Mouse (Mus musculus) kidney, adult 11 months (tissue): ENCODE measurements around the gene Ahcyl2.
"Not testable (repeated sequence)": the region's sequence is repeated elsewhere in the genome, so short reads cannot be mapped to it uniquely, and the experiment has no call there.

ENCODE experiments used
- DNase-seq: peaks from one replicate; pipeline ENCODE4 v3.0.0; 2022

The Ahcyl2 gene

DNA sequence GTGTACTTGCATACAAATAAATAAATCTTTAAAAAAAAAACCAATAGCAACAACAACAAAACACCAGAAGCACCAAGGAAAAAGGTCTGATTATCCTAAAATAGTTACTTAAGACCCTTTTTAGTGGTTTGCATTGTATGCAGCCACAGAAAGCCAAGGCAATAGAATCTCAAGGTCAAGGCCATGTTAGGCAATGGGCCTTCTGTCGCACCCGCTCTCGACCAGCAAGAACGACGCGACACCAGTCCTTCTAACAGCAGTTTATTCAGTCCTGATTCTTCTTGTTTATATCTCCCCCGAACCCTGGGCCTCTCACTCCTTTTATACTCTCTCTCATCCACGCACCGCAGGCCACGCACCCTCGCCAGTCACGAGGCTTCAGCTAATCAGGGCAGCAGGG, 48.6 kb downstream of the Ahcyl2 start:
- not testable (repeated sequence) for DNase-seq

DNA sequence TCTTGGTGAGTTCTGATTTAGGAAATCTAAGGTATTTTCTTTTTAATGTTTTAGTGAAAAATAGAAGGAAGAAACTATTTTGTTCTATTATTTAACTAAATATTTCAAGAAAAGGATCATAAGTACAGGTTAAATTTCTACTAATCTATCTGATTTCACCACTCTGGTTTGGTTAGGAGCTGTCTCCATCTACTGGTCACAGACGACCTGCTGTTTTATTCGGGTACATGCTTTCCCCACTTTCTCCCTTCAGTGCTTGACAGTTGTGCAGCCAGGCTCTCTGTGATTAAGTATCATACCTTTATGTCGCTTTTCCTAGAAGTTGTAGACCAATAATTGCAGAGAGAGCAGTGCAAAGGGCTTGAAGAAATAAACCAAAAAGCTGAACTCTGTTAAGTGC, 51.5 kb downstream of the Ahcyl2 start:
- peak; percentile 43 for DNase-seq

DNA sequence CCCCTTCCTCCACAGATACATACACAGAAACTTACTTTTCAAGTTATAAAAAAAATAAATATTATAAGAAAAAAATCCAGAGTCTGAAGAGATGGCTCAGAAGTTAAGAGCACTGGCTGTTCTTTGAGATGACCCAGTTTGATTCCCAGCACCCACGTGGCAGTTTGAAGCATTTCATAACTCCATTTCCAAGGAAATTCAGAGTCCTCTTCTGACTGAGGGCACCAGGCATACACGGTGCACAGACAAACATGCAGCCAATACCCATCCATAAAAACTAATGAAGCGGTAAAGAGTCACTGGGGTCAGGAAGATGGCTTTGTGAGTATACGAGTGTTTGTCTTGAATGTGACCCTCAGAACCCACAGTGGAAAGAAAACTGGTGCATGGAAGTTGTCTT, 52.5 kb downstream of the Ahcyl2 start:
- no peak for DNase-seq

DNA sequence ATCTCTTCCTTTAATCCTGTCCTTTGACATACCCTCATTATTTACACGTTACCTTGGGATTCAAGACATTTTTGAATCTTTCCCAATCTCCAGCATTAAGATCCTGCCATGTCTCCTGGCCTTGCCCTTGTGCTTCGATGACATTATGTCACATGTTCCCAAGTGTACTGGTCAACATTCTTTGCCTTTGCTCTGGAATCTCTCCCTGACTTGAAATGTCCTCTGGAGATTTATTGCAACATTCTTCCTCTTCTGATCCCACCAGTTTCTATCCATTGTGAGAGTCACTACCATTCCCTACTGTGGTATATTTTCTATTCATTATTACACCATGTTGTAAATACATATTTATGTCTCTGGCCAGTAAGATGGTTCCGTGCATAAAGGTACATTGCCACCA, 53.1 kb downstream of the Ahcyl2 start:
- no peak for DNase-seq

DNA sequence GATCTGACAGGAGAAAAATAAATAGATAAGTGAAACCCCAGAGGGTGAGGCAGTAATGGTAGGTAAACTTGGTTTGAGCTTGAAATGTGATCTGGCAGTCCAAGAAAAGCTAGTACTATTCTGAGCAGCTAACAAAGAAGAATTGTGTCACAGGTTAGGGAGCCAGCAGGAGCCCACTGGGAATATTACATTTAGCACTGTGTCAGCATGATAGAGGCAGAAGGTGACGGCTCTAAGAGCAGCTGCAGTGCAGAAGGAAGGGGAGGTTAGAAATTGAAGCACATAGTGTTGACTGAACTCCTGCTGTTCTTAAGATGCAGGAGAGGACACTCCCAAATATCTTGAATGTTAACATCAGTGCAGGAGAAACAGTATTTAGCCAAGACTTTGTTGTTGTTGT, 54.0 kb downstream of the Ahcyl2 start:
- DNase-seq = no peak

DNA sequence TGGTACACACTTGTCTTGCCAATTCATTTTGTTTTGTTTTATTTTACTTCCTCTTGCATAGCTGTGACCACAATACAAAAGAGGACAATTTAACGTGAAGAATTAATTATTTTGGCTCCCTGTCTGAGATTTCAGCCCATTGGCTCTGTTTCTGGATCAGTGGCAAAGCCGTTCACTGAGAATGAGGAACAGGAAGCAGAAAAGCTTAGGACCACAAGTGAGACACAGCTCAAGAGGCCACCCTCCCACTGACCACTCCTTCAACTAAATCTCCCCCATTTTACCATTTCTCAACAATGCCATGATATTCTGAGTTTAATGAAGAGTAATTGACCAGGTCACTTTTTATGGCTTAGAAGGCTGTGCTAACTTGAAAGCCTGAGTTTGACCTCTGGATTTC, 57.5 kb downstream of the Ahcyl2 start:
- DNase-seq = no peak

DNA sequence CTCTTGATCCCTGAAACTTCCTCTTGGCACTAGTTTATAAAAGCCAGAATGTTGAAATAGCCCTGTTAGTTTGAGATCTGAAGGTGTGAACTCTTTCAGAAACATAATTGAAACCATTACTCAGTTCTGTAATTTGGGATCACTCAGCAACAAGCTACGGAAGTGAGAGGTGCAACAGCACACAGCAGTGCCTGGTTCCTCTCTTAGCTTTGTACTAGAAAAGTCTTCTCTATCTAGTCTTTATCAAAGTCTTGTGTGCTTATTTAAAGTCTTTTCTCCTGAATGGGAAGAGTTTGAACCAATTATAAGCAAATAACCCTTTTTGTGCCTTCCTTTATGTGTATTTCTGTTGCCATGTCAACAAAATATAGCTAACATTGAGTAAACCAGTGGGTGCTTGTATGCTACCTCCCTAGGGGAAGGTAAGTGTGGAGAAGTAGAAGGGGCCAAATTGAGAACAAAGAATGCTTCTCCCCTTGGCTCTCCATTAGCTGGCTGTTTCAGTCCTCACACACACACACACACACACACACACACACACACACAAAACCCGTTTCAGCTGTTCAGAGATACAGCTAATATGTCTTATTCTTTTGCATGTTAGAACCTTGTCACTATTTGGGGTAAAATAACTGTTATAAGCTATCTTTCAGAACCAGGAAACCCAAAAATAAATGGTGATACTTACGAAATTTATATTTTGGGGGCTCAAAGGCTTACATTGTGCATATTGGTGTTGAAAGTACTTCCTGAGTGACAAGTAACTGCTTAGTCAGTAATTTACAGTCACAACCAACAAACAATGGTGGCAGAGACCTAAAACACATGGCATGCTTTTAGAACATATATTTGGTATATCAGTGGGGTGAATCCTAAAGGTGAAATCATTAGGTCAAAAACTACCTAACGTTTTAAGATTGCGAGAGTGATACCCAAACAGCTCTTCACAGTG, 59.8 kb downstream of the Ahcyl2 start:
- DNase-seq = no peak

DNA sequence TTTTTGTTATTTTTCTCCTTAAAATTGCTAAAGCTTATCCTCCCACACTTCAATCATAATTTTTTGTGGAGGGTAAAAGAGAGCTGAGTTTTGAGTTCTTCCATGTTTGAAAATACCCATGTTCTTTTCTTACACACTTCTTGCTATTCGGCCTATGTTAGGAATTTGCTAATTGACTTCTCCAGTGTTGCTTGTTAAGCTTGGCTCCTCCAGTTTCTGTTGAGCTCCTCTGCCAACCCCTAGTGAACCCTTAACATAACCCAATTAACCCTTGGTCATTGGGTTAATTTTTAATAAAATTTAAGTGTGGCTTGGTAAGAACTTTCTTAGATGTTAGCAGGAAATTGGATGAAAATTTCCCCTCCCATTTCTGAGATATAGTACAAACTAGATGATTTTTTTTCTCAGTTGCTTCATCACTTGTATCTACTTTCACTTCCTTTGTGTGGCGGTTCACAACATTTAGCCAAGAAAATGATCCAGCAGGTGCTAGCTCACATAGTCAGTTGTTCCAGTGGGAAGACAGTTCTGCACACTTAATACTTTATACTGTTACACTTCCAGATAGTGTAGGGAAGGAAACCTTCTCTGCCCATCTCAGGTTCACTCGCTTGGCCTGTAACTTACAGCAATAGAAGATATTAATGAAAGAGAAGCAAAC, 60.9 kb downstream of the Ahcyl2 start:
- DNase-seq = peak; percentile 50

DNA sequence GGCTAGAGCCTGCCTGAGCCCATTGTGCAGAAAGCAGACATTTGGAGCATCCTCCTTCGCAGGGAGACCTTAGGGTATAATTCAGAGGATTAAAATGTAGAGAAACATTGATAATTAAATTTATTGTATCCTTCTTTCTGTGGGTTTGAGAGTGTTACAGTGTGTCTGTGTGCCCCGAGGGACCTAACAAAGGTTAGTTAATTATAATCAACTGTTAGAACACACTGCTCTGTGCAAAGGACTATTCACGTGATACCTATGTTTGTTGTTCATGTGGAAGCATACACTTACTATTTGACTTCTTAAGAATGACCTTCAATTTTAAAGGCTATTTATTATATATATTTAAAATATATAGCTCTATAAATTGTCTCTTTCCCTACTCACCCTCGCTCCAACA, 64.5 kb downstream of the Ahcyl2 start:
- DNase-seq = no peak

DNA sequence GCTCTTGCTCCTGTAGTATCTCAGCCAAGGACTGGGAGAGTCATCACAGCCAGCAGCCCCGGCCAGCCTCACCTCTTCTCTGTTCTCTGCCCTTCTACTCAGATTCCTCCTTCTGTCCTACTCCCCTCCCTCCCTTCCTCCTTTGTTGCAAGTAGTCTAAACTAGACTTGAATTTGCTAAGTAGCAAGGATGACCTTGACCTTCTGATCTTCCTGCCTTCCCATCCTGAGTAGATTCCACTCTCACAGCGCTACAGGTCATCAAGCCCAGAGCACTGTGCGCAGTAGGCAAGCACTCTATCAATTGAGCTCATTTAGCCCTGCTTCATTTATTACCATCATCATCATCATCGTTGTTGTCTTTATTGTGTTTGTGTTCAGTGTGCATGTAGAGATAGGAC, 65.3 kb downstream of the Ahcyl2 start:
- DNase-seq = no peak

DNA sequence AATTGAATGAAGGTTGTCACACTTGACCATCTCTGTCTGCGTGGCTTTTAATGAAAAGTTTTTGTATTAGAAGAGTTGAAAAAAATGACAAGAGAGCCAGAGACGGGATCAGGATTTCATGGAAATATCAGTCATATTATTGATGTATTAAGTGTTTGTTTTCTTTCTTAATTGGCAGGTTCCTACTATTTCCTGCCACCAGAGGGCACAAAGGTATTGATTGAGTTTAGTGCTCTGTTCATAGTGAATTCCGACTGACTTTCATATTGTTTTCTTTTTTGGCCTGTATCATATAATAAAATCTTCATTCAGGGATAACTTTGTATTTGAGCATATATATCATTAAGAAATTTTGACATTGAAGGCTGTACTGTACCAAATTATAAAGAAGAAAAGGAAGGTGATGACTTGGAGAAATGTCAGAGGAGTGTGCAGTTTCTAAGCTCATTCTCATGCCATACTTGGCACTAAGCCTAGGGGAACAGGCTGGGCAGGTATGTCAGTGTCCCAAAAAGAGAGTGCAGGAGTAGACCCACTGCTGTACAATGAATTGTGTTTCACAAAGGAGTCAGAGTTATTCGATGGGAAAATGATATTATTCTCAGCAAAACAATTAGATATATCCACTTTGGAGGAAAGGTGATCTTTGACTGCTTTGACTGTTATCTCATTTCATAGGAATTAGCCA, 65.9 kb downstream of the Ahcyl2 start:
- no peak for DNase-seq

DNA sequence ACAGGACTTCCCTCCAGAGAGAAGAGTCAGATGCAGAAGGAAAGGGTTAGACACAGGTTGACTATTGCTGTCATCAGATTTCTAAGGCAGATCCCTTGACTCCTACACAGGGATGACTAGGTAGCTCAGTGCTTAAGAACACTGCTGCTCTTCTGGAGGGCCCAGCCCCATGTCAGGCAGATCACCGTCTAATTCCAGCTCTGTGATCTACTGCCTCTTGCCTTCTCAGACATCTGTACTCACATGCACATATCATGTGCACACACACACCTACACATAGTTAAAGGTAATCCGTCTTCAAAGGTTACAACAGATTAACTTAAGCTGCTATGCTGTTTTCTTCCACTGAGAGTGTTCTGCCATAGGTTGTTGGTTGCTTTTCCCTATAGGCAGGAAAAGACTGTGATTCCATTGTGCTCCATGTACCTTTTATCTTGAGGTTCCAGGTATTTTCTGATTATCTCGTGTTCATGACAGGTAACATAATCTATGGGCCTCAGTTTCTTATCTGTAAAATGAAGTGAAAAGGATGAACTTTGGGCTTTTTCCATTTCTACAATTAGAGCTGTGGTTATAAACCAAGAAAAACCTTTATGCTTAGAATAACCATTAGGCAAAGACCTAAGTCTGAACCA, 67.8 kb downstream of the Ahcyl2 start:
- DNase-seq = no peak

DNA sequence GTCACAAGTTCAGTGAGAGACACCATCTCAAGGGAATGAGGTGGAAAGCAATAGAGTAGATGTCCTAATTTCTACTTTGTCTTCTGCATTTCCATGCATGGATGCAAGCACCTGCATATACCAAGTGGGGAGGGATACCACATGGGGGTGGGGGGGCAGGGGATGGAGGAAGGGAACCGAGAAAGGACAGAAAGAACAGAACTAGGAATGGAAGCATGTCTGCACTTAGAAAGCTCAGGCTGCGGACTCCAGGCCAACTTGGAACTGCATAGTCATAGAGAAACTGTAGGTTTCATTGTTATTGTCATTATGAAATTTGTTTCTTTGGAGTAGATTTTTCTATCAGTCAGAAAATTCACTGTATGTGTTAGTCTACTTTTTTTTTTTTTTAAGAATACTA, 69.8 kb downstream of the Ahcyl2 start:
- DNase-seq = no peak

DNA sequence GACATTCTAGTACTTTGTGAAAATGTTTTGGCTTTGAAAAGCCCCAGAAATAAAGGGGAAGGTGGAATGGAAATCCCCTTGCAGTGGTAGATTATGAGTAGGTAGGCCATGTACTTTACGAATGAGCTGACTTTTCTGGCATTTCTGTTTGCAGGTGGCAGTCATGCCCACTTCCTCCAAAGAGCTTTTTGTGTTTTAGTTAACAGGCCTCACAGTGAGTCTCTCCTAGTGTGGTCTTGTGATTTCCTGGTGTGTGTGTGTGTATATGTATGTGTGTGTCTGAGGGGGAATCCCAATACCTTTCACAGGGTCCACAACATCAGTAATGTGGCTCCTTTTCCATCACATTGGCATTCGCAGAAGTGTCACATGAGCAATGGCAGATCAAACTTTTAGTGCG, 70.7 kb downstream of the Ahcyl2 start:
- DNase-seq = no peak

DNA sequence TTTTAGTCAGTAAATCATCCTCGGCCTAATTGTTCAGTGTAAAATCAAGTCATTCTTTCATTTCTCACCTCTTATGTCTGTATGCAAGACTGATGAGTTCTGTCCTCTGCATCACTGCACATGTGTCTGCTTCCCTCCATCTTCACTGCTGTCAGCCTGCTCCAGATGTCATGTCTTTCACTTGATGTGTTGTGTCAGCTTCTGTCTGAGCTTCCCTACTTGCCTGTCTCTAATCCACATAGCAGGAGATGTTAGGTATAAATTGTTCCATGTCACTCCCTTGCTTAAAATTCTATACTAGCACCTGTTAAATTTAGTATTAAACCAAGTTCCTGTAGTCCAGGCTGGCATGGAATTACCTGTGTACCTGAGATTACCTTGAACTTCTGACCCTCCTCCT, 72.2 kb downstream of the Ahcyl2 start:
- no peak for DNase-seq

DNA sequence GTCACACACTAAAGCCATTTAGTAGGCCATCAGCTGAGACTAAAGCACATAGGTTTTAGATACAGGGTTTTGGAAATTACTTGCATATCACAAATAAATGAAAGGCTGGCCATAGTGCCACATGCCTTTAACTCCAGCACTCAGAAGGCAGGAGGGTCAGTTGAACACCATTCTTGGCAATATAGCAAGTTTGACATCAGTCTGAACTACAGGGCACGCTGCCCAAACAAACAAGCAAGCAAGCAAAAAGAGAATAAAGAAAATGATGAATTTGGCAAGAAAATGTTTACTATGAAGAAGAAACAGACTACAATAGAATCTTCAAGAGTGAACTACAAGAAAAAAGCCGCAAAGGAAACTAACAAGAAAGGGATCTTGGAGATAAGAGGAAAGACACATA, 73.7 kb downstream of the Ahcyl2 start:
- DNase-seq = no peak

DNA sequence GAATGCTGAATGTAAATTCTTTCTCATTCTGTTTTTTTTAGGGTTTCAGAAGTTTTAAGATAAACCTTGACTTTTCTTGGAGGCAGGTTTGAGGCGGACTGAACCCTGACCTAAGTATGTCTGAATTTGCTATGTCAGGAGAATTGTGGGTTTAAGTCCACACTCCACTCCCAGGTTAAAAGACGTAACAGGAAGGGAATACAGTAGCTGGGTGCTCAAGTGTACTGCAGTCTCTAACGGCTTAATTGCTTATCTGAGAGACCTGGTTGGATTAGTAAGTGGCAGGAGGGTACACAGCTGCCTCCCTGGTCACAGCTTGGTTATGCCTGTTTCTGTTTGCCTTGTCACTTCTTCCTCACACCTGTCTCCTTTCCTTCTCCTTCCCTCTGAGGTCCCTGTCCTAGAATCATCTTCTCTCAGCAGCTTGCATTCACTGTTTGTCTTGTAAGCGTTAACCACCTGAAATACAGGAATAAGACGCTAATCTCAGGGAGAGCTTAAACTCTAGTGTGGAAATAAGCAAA, 79.9 kb downstream of the Ahcyl2 start:
- peak; percentile 69 for DNase-seq

DNA sequence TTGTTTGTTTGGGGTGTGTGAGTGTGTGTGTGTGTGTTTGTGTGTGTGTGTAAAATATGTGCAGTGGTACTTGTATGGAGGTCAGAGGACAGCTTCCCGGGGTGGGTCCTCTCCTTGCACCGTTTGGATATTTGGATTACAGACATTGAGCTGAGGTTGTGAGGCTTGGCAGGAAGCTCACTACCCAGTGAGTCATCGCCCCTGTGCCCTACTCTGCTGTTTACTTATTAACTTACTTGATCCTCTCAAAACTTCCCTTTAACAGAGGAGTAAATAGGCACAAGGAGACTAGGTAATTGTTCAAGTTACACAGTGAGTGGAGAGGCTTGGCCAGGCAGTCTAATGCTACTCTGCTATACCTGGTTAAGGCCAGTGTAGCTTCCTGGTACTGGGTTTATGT, 81.0 kb downstream of the Ahcyl2 start:
- DNase-seq = peak; percentile 86

DNA sequence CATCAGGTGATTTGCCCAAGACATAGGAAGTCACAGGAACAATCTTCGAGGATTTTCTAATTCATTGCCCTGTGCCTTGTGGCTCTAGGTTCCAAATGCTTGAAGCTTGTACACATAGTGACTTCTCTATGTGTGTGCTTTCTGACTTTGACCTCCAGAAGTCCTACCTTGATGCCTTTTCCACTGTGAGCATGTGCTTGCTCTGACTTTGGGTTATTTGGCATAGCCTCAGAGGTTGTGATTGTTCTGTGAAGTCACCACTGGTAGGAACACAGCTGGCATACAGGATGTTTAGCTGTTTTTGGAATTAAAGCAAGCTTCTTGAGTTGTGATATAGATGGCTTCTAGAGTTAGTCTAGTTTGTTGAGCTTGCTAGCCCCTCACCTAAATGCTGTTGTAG, 82.3 kb downstream of the Ahcyl2 start:
- DNase-seq = peak; percentile 49

DNA sequence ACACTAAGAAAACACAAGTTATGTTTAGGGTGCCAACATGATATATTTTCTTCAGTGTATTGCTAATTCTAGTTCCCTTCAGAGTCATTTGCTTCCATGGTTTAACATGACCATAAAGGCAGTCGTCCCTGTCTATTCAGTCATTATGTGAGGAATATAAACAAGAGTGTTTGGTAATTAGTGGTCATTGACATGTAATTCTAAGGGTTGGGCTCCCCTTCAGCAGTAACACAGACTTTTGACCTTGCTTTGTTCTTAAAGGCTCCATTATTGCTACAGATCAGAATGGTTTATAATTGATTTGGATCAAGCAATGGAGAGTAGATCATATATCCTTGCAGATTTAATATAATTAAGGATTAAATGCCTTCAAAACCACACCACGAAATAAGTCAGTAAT, 82.9 kb downstream of the Ahcyl2 start:
- no peak for DNase-seq

DNA sequence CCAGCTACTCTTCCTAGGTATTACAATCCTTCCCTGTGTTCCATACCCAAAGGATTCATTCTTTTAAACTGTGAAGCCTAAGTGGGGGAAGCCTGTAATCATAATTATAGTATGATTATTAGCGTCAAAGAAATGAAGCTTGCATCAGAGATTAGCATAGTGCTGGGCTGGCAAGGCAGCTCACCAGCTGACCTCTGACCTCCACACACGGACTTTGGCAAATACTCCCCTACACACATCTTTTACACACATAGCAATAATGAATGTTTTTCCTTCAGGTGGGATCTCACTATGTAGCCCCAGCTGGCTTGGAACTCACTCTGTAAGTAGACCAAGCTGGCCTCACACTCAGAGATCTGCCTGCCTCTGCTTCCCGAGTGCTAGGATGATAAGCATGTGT, 84.1 kb downstream of the Ahcyl2 start:
- DNase-seq = no peak

DNA sequence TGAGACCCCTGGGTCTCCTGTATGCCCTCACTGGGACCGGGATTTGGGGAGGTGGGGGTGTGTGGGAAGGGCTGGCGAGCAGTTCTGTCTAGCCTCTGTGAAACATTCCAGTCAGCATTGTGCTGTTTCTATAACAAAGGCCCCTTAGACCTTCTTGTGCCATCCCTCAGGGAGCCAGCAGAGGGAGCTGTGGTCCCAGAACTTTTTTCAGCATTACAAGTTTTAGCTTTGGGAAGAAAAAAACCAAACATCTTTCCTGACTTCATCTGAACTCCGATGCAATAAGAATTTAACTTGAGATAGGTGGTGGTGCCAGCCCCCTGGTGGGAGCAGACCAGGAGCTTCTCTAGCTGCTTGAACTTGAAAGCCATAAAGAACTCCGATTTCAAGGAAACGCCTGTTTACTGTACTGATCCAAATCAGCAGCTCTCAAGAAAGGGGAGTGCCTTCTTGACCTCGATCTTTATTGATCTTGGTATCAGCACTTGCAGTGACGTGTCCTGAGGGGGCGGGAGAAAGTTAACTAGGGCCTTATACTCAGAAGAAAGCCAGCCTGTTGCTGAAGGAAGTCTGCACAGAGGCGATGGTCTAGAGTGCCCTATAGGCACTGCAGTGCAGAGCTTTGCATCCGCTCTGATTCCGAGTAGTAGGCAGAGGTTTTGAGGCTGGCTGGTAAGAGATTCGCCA, 85.5 kb downstream of the Ahcyl2 start:
- peak; percentile 60 for DNase-seq
